ENCODE assay signal across 18 mouse cellular contexts in genomic region chr4:129550295-129550694, GRCm38 (mm10). TPM values are rescaled to one million over a fixed set of nuclear protein-coding genes. Genes with fewer than 3 reads are reported as not detected.
"Had no signal": no experiment of that assay in that cellular context is flagged by ENCODE, and none has a peak within 500 bp of the region (broad histone marks: within the 10 kb centered on the region; RNA-seq: fewer than 3 reads in every experiment).

No protein-coding gene starts in this region.

- ATAC-seq: liver, postnatal 0 days; midbrain, embryonic 16.5 days had no signal

- H3K4me2 ChIP-seq: kidney, embryonic 15.5 days; liver, embryonic 13.5 days; lung, embryonic 15.5 days; stomach, embryonic 15.5 days had no signal

- H3K4me3 ChIP-seq: kidney, embryonic 15.5 days; liver, embryonic 13.5 days; lung, embryonic 15.5 days; stomach, embryonic 15.5 days had no signal

- DNase-seq: kidney, adult 2 months; kidney, postnatal 25 days; left cerebral cortex, postnatal 4 days; liver; liver, embryonic 13.5 days; liver, postnatal 0 days; lung, postnatal 14 days; right cerebral cortex, postnatal 14 days; thymus, adult 2 months; thymus, postnatal 25 days had no signal

- H3K9me3 ChIP-seq: kidney, embryonic 15.5 days; liver, embryonic 13.5 days; lung, embryonic 15.5 days; stomach, embryonic 15.5 days had no signal

- H3K36me3 ChIP-seq: kidney, embryonic 15.5 days; liver, embryonic 13.5 days; lung, embryonic 15.5 days had no signal

- H3K27me3 ChIP-seq: kidney, embryonic 15.5 days; lung, embryonic 15.5 days; stomach, embryonic 15.5 days had no signal

- H3K27ac ChIP-seq: kidney, embryonic 15.5 days; liver, embryonic 13.5 days; lung, embryonic 15.5 days; stomach, embryonic 15.5 days had no signal

- H3K9ac ChIP-seq: kidney, embryonic 15.5 days; liver, embryonic 13.5 days; liver, postnatal 0 days; lung, embryonic 15.5 days; stomach, embryonic 15.5 days had no signal

RNA-seq across cellular contexts. Expression of gene Fam167b, which starts 28.1 kb away (rescaled TPM):
- total RNA-seq: layer of hippocampus, postnatal 10 days; left cerebral cortex, postnatal 4 days; megakaryocyte-erythroid progenitor cell, adult 5-6 weeks had no signal
- polyA plus RNA-seq: neural tube, embryonic 14.5 days; testis, adult 2 months had no signal
